Mouse (Mus musculus): ENCODE data around the gene Pcgf3.
A peak's percentile ranks its signal among the peaks of the same experiment; 100 is the strongest.
"Not testable (repeated sequence)": the region's sequence is repeated elsewhere in the genome, so short reads cannot be mapped to it uniquely, and the experiment has no call there.

Gene Pcgf3

DNA sequence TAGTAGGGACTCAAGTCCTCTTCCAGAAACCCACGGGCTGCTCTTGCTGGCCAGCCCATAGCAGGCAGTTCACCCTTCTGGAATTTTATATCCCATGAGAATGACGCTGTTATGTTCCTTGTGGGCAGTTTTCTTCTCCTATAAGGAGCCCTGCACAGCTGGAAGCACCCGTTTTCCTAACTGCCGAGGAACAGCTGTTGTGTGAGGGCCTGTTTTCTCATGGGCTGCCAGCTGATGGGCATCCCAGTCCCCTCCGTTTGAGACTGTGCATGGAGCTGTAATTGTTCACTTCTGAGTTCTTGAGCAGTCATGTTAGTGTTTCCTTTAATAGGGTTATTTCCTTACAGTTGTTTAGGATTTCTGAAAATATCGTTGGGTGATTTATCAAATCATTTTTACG is 8.6 kb downstream of the Pcgf3 start:
- DNase-seq (ENCODE audit: low read depth): no peak

DNA sequence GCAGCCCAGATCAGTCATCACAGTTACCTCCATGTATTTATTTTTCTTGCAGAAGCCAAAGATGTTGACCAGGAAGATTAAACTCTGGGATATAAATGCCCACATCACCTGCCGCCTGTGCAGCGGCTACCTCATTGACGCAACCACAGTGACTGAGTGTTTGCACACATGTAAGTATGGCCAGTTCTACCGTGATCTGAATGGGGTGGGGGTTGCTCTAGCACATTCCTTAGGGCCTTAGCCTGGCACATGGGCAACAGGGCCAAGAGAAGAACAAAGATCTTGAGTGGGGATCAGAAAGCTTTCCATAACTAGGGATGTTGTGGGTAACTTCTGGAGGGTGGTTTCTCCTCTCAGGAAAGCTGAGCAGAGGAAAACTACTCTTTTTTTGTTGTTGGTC is 12.7 kb downstream of the Pcgf3 start:
- no peak for DNase-seq (ENCODE audit: low read depth)

DNA sequence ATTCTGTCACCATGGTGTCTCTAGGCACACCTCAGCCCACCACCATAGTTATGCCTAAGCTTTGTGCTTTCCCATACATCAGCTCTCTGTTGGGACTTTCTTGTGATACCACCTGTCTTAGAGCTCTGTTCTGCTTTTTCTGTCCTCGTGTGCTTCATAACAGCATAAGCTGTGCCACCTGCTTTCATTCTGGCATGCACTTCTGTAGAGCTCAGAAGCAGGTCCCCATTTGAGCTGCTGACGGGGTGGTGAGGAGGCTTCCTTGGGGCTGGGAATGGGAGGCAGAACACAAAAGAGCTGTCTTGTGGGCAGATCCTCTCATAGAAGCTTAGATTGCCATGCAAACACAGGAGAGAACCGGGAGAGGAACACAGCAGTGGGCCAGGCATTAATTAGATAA is 14.9 kb downstream of the Pcgf3 start:
- no peak for DNase-seq (ENCODE audit: low read depth)

DNA sequence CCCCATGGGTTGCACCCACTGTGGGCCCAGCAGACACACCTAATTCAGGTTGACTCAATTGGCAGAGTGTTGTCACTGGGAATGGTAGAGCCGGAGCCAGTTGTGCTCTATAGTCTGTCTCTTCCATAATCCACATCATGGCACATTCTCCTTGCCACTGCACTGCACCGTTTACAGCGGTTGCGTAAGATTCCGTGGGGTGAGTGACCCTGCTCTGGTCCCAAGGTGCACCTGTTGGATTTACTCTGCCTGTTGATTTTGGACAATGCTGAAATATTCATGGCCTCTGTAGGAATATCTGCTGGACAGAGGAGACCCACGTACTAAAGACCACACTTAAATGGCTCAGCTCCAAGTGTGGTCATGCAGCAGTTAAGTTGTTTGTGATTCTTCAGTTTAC is 22.0 kb downstream of the Pcgf3 start:
- no peak for DNase-seq (ENCODE audit: low read depth)

DNA sequence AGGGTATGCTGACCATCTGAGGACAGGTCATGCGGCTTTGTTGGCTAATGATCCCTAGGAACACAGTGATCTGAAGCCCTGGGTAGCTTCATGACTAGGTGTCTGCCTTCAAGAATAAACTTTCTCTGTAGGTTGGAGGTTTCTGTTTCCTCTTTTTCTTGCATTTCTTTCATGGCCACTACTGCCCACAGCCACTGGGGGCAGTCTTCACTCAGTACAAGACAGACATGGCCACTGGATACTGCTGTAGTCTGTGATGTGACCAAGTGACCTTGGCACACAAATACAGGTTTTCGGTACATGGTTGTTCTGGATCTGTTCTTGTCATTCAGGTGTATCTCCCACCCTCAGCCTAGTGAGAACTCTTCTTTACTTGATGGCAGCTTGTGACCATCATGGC is 24.2 kb downstream of the Pcgf3 start:
- DNase-seq (ENCODE audit: low read depth): no peak

DNA sequence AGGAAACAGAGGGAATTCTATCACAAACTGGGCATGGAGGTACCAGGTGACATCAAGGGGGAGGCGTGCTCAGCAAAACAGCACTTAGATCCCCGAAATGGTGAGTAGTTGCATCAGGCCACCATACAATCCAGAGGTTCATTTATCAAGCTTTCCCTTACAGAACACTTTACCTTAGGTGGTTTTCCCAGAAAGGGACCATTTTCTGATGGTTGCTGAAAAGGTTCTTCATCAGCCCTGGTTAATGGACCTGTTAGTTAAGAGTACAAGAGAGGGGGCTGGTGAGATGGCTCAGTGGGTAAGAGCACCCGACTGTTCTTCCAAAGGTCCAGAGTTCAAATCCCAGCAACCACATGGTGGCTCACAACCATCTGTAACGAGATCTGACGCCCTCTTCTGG is 25.1 kb downstream of the Pcgf3 start:
- DNase-seq (ENCODE audit: low read depth): not testable (repeated sequence)

DNA sequence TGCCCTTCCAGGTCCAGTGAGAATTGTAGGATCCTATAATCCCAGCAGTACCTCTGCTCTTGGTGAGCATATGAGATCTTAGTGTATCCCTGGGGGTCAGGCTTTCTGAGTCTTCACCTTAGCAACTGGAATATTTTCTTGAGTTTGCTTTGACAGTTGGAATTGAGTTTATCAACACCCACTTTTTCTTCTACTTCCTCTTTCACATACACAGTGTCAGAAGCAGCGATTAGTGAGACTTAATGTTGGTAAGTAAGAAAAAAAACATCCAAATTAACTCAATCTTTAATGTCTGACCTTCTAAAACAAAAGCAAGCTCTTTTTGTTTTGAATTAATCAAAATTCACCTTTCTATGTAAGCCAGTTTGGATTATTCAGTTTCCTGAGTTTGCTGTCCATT is 40.5 kb downstream of the Pcgf3 start:
- no peak for DNase-seq (ENCODE audit: low read depth)

DNA sequence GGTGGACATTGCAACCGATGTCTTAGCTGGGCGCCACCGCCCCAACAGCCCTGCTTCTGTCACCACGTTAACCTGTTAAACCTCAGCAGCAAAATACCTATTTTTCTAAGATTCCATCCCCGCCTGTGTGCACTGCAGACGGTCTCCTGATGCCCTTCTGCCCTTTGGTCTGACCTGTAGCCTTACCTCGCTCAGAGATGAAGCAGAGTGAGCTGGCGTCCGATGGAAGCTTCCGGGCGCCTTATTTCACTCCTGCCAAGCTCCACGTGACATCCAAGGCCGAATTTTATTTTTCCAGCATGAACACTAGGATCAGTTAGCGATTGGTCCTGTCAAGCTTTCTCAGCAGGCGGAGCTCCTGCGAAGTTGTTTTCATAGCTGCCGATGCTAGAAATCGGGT is 41.3 kb downstream of the Pcgf3 start:
- no peak for DNase-seq (ENCODE audit: low read depth)

DNA sequence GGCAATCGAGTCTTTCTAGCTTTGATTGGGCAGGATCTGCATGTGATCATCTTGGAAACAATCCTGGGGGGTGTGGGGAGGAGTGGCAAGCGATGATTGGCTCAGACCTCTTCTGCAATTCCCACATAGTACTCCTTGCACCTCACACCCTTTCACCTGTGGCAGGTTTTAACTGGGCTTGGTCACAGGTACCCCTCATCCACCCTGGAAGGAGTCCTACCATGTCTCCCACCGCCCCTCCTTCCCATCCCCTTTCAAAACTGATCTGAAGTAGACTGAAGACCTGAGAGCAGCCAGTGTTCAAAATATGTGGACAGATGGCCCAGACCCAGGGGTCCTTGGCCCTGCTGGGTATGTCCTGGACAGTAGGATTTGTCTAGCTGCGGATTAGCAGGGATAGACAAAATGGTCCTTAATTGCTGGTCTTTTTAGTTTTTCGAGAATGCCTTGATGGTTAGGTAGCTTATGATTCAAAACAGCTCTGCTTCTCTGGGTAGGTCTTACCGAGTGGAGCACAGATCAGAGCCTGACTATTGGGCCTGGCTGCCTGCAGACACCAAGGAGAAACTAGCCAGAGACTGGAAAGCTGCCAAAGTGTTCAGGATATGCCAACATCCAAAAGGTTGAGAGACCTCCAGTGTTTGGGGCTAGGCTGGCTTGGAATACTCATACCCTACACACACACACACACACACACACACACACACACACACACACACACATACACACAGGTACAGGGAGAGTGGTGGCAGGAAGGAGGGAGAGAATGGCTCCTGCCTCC is 54.7 kb downstream of the Pcgf3 start:
- DNase-seq (ENCODE audit: low read depth): no peak

DNA sequence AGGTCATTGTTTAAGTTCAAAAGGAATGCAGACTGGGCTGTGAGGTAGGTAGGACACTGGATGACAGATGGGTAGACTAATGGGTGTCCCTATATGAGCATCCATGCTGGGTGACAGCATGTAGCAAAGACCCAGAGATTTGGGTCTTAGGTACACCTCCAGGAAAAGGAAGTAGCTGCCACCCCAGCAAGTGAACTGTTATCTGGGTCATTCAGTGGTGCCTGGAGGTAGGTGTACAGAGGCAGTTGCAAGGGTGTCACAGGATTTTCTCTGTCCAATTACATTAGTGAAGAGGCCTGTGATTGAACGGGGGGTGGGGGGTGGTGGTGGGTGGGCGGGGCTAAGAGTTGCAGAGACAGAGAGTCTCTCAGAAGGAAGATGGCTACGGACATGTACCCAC is 55.6 kb downstream of the Pcgf3 start:
- DNase-seq (ENCODE audit: low read depth): no peak

DNA sequence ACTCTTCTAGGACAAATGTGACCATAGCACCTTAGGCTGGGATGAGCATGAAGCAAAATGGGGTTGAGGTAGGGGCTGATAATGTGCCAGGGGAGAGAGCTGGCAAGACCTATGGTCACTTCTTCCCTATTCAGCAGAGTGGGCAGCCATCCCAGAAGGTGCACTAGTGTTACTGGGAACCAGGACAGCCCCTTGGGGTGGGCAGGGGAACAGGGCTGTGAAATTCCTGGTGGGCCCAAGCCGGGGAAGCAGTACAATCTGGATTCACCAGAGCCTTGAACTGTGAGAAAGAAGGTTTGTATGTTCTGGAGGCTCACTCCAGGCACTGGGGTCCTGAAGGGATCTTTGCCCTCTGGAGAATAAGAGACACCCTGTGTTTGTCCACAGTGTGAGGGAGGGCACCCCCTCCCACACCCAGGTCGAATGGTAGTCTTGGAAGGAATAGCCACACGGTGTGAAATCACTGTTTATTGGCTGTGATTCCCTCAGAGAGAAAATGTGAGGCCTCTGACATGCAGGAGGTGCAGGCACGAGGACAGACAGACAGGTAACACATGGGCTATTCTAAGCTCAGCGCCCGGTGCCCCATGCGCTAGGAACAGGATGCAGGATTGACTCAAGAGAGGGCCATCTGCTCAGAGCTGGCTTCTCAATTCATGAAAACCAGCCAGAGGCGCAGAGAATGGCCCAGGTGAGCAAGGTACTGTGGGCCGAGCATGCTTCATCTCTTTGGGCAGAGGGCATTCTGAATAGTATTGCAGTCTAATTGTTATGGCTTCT is 57.3 kb downstream of the Pcgf3 start:
- no peak for DNase-seq (ENCODE audit: low read depth)

DNA sequence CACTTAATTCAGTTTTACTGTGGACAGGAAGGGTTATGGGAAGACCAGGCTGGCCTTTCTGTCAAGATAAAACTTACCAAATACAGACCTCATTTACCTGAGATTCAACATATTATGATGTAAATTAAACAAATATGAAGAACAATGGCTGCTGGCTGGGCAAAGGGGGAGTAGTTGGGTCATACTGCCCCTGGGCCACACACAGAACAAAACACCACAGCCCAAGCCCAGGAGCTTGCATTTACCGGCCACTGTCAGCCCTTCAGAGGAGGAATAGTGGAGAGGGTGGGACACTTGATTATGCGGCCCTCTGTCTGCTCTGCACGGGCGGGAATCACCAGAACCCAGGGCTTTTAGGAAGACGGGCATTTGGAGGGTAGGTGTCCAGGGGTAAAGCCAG is 57.9 kb downstream of the Pcgf3 start:
- no peak for DNase-seq (ENCODE audit: low read depth)

DNA sequence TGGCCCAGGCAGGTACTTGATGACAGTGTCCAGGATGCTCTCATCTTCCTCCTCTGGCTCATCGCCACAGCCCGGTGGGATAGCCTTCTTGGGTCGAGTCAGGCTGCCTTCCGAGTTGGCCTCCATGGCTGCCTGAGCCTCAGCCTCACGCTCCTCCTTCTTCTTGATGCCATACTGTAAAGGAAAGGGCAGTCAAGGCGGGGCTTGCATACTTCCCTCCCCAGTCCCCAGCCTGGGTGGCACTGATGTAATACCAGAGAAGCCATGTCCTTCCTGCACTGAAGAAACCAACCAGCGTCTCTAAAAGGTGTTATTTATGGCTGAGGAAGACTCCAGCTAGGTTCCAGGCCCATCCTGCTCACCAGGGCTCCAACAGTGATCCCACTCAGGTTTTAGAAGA is 59.1 kb downstream of the Pcgf3 start:
- DNase-seq (ENCODE audit: low read depth): no peak

DNA sequence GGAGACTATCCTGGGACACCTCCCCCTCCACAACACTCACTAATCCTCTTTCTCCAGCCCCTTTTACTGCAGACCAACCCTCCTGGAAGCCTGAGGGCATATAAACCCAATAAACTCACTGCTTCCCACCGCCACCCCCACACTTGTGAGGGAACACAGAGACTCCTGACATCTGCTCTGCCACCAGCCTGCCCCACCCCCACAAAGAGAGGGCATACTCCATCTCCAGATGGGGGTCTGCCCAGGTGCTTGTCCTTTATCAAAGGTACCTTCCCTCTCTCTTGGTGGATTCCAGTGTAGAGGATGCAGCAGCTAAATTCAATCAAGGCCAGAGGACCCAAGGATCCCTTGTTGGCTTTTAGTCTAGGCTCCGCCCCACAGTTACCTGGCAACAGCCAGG is 60.0 kb downstream of the Pcgf3 start:
- no peak for DNase-seq (ENCODE audit: low read depth)

DNA sequence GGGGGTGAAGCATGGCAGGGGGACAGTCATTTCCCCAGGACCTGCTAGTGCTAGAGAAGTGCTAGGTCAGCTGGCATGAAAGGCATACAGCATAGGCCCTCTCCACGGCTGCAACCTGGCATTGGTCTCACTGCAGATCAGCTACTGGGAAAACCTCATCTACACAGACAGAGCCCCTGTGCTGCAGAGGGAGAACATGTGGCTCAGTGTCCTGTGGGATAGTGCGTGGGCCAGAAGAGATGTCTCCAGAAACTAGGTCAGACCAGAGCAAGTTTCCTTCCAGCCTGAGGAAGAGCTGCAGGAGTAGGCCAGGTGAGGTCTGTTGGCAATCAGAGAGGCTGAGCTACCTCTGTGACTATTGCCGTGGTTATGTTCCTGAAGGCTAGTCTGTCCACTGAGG is 60.9 kb downstream of the Pcgf3 start:
- no peak for DNase-seq (ENCODE audit: low read depth)

DNA sequence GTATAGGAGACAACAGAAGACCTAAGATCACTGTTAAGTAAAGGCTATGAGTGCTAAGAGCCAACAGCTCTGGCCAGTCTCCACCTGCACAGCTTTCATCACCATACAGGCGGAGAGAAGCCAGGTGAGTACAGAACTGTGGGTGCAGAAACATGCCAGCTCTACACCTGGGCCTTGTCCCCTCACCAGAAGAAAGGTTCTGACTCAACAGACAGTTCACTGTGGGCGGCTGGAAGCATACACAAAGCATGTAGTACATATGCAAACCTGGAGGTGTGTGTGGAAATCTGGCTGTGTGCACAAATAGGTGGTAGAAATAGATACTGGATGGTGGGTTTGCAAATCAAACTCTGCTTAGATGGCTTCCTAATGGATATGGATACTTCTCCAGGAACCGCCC is 61.6 kb downstream of the Pcgf3 start:
- DNase-seq (ENCODE audit: low read depth): no peak

DNA sequence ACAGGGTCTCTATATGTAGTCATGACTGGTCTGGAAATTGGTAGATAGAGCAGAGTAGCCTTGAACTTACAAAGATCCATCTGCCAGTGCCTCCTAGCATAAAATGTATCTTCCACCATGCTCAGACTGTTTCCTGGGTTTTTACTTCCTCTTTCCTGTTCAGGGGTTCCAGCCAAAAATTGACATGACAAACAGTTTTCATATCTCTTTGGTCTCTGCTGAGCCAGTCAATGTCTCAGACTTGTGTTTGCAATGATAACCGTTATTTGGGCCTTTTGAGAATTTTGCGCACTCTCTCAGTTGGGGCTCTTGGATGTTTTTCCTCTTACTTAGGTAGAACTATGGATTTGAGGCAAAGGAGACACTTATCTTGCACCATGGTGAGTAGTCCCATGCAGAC is 73.2 kb downstream of the Pcgf3 start:
- DNase-seq (ENCODE audit: low read depth): no peak

DNA sequence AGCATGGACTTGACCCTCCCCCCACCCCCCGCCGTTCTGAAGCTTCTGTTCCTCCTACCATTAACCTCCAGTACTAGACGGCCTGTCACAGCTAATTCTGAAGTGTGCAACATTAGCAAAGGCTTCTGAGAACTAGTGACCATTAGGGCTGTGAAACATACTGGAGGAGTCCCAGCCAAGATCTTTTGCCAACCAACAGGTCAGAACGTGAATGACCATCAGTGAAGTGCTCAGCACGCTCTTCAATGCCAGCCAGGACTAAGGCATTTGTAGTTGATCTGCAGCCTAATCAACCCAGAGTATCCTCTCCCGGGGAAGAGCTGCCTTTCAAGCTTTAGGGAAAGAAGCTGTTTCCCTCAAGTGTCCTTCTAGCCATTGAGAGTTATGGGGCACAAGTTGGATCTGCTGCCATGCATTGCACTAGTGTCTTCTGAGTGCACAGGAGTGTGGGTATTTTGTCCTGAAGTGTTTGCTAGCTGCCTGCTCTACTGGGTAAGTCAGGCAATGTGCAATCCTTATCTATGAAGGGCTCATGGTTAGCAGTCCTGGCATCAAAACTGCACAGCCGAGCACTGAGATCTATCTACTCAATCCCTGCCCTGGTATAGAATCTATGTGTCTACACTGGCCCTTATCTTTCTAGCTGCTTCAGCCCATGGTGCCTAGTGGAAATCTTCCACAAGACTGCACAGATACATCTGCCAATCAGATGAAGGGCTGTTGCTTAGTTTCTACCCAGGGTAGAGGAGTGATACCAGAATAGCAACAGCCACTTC is 82.7 kb downstream of the Pcgf3 start:
- DNase-seq (ENCODE audit: low read depth): no peak

DNA sequence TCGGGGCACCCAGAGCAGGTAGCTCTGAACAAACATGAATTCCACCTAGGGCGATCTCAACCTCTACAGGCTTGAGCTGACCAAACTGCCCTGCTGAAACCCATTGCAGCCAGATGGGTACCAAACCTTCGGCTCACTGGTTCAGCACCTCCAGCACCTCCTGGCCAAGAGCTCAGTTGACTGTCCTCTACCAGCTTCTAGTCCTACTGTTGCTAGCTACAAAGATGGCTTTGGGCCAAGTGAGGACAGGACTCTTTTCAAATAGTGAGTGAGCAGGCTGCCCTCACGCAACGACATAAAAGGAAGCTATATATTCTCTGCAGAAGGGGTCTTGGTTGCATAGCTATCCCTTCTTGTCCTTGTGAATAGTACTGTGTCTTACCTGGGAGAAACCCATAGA is 86.6 kb downstream of the Pcgf3 start:
- no peak for DNase-seq (ENCODE audit: low read depth)

DNA sequence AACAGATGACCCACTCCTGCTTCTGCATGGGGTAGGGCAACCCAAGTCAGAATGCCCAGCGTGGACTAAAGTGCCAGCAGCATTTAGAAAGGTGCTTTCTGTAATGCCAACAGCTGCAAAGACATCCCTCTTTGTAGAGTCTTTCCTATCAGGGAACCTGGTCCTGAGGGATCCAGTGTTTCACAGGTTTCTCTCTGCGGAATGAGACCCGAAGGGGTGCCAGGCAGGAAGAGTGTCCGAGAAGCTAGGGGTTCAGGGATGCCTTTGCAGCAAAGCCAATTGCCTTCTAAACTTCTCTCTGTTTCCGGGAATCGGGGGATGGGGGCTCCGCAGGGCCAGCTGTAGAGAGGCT is 88.1 kb downstream of the Pcgf3 start:
- DNase-seq (ENCODE audit: low read depth): no peak

DNA sequence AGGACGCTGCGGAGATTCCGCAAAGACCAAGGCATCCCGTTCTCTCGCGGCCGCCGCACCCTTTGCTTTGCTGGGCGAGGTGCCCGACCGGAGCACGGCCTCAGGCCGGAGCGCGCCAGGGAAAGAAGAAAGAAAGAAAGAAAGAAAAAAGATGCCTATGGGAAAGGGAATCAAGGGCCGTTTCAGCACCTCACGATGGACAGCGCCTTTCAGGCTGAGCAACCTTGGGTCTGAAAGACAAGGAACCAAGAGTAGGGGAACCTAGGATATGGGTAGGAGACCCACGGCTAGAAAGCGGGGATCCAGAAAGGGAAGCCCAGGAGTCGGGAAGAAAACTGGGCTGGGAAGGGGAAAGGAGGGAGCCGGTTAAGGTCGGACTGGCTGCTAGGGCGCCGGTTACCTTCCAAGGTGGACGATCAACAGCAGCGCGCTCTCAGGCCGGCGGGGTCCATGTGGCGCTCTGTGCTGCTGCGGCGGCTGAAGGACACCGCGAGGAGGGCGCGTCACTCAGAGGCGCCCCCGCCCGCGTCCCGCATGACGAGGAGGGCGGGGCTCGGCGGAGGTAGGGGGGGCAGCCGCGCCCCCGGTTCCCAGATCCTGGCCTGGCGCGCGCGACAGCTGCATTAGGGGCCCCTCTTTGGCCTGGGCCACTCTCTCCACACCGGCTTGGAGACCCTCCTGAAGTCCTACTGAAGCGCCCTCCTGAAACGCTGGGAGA is 88.6 kb downstream of the Pcgf3 start, which contains the start of gene Cplx1:
Gene Cplx1, minus strand, starts transcription at position 536 of the 718 bp plus-strand sequence.
- DNase-seq (ENCODE audit: low read depth): peak; percentile 2

DNA sequence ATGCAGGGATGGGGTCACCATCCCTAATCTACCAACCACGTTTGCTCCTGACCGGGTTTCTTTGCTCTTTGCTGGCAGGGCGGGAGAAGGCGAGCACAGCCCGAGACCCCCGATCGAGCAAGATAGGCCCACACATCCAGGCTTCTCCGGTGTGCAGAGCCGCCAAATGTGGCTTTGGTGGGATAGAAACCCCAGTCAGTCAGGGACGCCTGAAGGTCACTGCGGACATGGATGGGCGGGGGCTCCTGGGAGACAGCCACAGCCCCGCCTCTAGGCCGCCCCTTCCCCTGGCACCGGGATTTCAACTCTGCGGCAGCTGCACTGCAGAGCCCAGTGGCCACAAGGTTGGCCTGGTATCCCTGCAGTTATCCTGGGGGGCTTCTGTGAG is 89.2 kb downstream of the Pcgf3 start:
- DNase-seq (ENCODE audit: low read depth): no peak

All from fibroblast of lung, adult 2 months (primary cell).